Mouse (Mus musculus) testis, adult 2 months (tissue): ENCODE data around the gene R3hdm4. TPM values are rescaled to one million over a fixed set of nuclear protein-coding genes. Genes with fewer than 3 reads are reported as not detected.
"Not testable (repeated sequence)": the region's sequence is repeated elsewhere in the genome, so short reads cannot be mapped to it uniquely, and the experiment has no call there.

Experiments
- H3K27ac ChIP-seq: fragments of 200-500 bp; 2 replicates; pipeline ENCODE4 v1.5.1; 2012; ENCODE audit warnings: low read depth, low read length; ENCODE audit not compliant: control insufficient read depth, insufficient read depth
- H3K27me3 ChIP-seq: fragments of 200-500 bp; 2 replicates; pipeline ENCODE4 v1.6.1; 2012; ENCODE audit warnings: mild to moderate bottlenecking, low read length, moderate library complexity; ENCODE audit not compliant: control insufficient read depth, insufficient read depth
- H3K36me3 ChIP-seq: fragments of 200-500 bp; 2 replicates; pipeline ENCODE4 v1.6.1; 2012; ENCODE audit warnings: mild to moderate bottlenecking, low read length; ENCODE audit not compliant: control insufficient read depth, insufficient read depth
- H3K4me1 ChIP-seq: fragments of 200-500 bp; 2 replicates; pipeline ENCODE4 v1.6.1; 2012; ENCODE audit warnings: low read length; ENCODE audit not compliant: control insufficient read depth, insufficient read depth
- H3K4me3 ChIP-seq: fragments of 200-500 bp; 2 replicates; pipeline ENCODE4 v1.5.1; 2012; ENCODE audit warnings: low read depth, mild to moderate bottlenecking, low read length, moderate library complexity, mixed read lengths; ENCODE audit not compliant: control insufficient read depth
- CTCF ChIP-seq: fragments of 200-500 bp; IDR thresholded peaks from 2 replicates; pipeline ENCODE4 v1.5.1; 2012; ENCODE audit warnings: low read depth, mild to moderate bottlenecking, inconsistent platforms, low read length, moderate library complexity; ENCODE audit not compliant: control insufficient read depth, insufficient read depth, insufficient replicate concordance
- POLR2A ChIP-seq: fragments of 200-500 bp; IDR thresholded peaks from 2 replicates; pipeline ENCODE4 v1.6.1; 2012; ENCODE audit warnings: low read depth, mild to moderate bottlenecking, inconsistent platforms, low read length, moderate library complexity; ENCODE audit not compliant: control insufficient read depth
- polyA plus RNA-seq: library from polyadenylated mRNA; depleted of rRNA; stranded (reverse); fragments of >200 nt; gene quantifications from 2 replicates; pipeline ENCODE4 v1.2.3, GENCODE M21; 2012

The R3hdm4 gene
- polyA plus RNA-seq, 1 experiment, result 15.2 TPM

GRCm38 (mm10) chr10:79886611-79887010, 34.4 kb downstream of the R3hdm4 start:
- peaks cover 11% of the 10 kb centered on the region for H3K4me1 ChIP-seq
- TF ChIP-seq POLR2A (no peak), CTCF (no peak)

GRCm38 (mm10) chr10:79886054-79886453, 35.0 kb downstream of the R3hdm4 start, which contains the start of gene Elane:
Elane (plus strand) TSS chr10:79886247.
- Histone ChIP-seq H3K4me1 (peaks cover 11% of the 10 kb centered on the region), H3K27me3 (no peaks in the 10 kb centered on the region), H3K36me3 (no peaks in the 10 kb centered on the region), H3K4me3 (no peak within 1 kb of the TSS), H3K27ac (no peak within 1 kb of the TSS)
- no peak for TF ChIP-seq POLR2A

More at GRCm38 (mm10) chr10:79886611-79887010, 34.4 kb downstream of the R3hdm4 start:
- Histone ChIP-seq H3K4me3 (no peak overlapping the region), H3K27me3 (no peaks in the 10 kb centered on the region), H3K36me3 (no peaks in the 10 kb centered on the region), H3K27ac (no peak overlapping the region)

- not testable (repeated sequence) for H3K27ac ChIP-seq, H3K36me3 ChIP-seq, H3K4me3 ChIP-seq, H3K27me3 ChIP-seq
- H3K4me1 ChIP-seq, result peaks cover 15% of the 10 kb centered on the region
Measured at GRCm38 (mm10) chr10:79884938-79885337, 36.1 kb downstream of the R3hdm4 start.

- TF ChIP-seq CTCF (no peak), POLR2A (no peak)
- Histone ChIP-seq H3K27ac (no peak overlapping the region), H3K4me1 (peaks cover 15% of the 10 kb centered on the region), H3K27me3 (no peaks in the 10 kb centered on the region), H3K4me3 (no peak overlapping the region), H3K36me3 (no peaks in the 10 kb centered on the region)
Measured at GRCm38 (mm10) chr10:79884446-79884845, 36.6 kb downstream of the R3hdm4 start.

- no peak overlapping the region for H3K4me3 ChIP-seq
- no peaks in the 10 kb centered on the region for H3K27me3 ChIP-seq
- peaks cover 15% of the 10 kb centered on the region for H3K4me1 ChIP-seq
- TF ChIP-seq POLR2A (no peak), CTCF (peak; percentile 83; the same call in 1 of the 2 replicates)
- no peaks in the 10 kb centered on the region for H3K36me3 ChIP-seq
- H3K27ac ChIP-seq, result no peak overlapping the region
Measured at GRCm38 (mm10) chr10:79883297-79884084, 37.5 kb downstream of the R3hdm4 start.

- Histone ChIP-seq H3K27ac (no peak overlapping the region), H3K4me1 (peaks cover 15% of the 10 kb centered on the region)
Measured at GRCm38 (mm10) chr10:79881981-79882380, 39.0 kb downstream of the R3hdm4 start.

GRCm38 (mm10) chr10:79880721-79881120, 40.3 kb downstream of the R3hdm4 start:
- H3K27ac ChIP-seq, result no peak overlapping the region
- no peaks in the 10 kb centered on the region for H3K27me3 ChIP-seq
- no peaks in the 10 kb centered on the region for H3K36me3 ChIP-seq
- H3K4me1 ChIP-seq, result peaks cover 15% of the 10 kb centered on the region
- TF ChIP-seq POLR2A (no peak), CTCF (no peak)
- no peak overlapping the region for H3K4me3 ChIP-seq

More at GRCm38 (mm10) chr10:79881981-79882380, 39.0 kb downstream of the R3hdm4 start:
- TF ChIP-seq CTCF (no peak), POLR2A (no peak)
- Histone ChIP-seq H3K36me3 (no peaks in the 10 kb centered on the region), H3K27me3 (no peaks in the 10 kb centered on the region), H3K4me3 (no peak overlapping the region)

GRCm38 (mm10) chr10:79879527-79879926, 41.5 kb downstream of the R3hdm4 start:
- Histone ChIP-seq H3K27me3 (no peaks in the 10 kb centered on the region), H3K4me3 (no peak overlapping the region), H3K27ac (no peak overlapping the region), H3K36me3 (no peaks in the 10 kb centered on the region), H3K4me1 (peaks cover 17% of the 10 kb centered on the region)
- no peak for TF ChIP-seq POLR2A
- TF ChIP-seq CTCF, result no peak
